Mouse (Mus musculus) midbrain, embryonic 14.5 days (tissue): ENCODE results near the gene Csta1. TPM values are rescaled to one million over a fixed set of nuclear protein-coding genes. Genes with fewer than 3 reads are reported as not detected.
"Not testable (repeated sequence)": the region's sequence is repeated elsewhere in the genome, so short reads cannot be mapped to it uniquely, and the experiment has no call there.

ENCODE experiments used
- ATAC-seq: fragments of 200-750 bp; cut with Nextera tagmentation; 2 replicates; pipeline ENCODE4 v1.8.0; 2017; ENCODE audit warnings: moderate number of reproducible peaks, moderate library complexity; ENCODE audit not compliant: low FRiP score, low TSS enrichment
- DNase-seq: peaks from one replicate; pipeline ENCODE4 v3.0.0-alpha.2; 2015
- H3K27ac ChIP-seq: fragments of 300-500 bp; sonication (generic); replicated peaks from 2 replicates; pipeline ENCODE4 v1.5.1; 2014; ENCODE audit warnings: mild to moderate bottlenecking, low read depth, low read length, moderate library complexity
- H3K27me3 ChIP-seq: fragments of 300-500 bp; sonication (generic); 2 replicates; pipeline ENCODE4 v1.6.1; 2014; ENCODE audit warnings: low read length, control low read depth, mixed read lengths; ENCODE audit not compliant: control insufficient read depth, insufficient read depth
- H3K36me3 ChIP-seq: fragments of 300-500 bp; sonication (generic); 2 replicates; pipeline ENCODE4 v1.6.1; 2014; ENCODE audit warnings: low read length, control low read depth; ENCODE audit not compliant: control insufficient read depth, insufficient read depth
- H3K4me1 ChIP-seq: fragments of 300-500 bp; sonication (generic); 2 replicates; pipeline ENCODE4 v1.6.1; 2014; ENCODE audit warnings: mild to moderate bottlenecking, antibody characterized with exemption, low read length, control low read depth; ENCODE audit not compliant: control insufficient read depth, insufficient read depth
- H3K4me2 ChIP-seq: fragments of 300-500 bp; sonication (generic); 2 replicates; pipeline ENCODE4 v1.6.1; 2014; ENCODE audit warnings: mild to moderate bottlenecking, low read length, moderate library complexity
- H3K4me3 ChIP-seq: fragments of 300-500 bp; sonication (generic); replicated peaks from 2 replicates; pipeline ENCODE4 v1.5.1; 2014; ENCODE audit warnings: low read depth, low read length
- H3K9ac ChIP-seq: fragments of 300-500 bp; sonication (generic); replicated peaks from 2 replicates; pipeline ENCODE4 v1.6.1; 2014; ENCODE audit warnings: mild to moderate bottlenecking, low read length, moderate library complexity
- H3K9me3 ChIP-seq: fragments of 300-500 bp; sonication (generic); 2 replicates; pipeline ENCODE4 v1.6.1; 2016; ENCODE audit warnings: low read length, control low read depth, mixed read lengths; ENCODE audit not compliant: control insufficient read depth
- WGBS: fragments of 180-500 bp; shearing (Covaris S2); extraction: QIAGEN DNeasy Blood & Tissue Kit; methylation state at CpG from one replicate; pipeline ENCODE4 v1.1.7; 2014; 5-methylcytosine and 5-hydroxymethylcytosine counted together
- polyA plus RNA-seq: library from polyadenylated mRNA; unstranded; fragments of >200 nt; fragmentation: Nextera tagmentation; extraction: Ambion mirVana; gene quantifications from 2 replicates; pipeline ENCODE4 v1.2.1, GENCODE M21; 2014

The Csta1 gene
- polyA plus RNA-seq, 1 experiment from 2014 or later: not detected

DNA sequence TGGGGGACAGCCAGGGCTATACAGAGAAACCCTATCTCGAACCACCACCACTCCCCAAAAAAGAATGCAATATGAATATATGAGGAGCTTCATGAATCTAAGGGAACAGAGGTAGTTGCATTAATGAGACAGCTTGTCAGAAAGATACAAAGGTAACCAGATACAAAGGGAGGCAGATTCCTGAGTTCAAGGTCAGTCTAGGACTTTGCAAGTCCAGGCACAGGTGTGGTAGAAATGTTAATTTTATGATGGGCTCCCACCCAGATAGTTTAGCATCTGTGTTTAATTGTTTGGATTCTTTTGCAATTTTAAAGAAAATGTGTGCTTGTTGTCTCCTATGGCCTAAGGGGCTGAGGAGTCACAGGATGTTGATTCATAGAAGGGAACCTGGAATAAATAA lies 28.8 kb downstream of the Csta1 start:
- ATAC-seq: no peak
- Histone ChIP-seq H3K4me3 (no peak overlapping the region), H3K9ac (no peak overlapping the region), H3K4me2 (no peak overlapping the region), H3K36me3 (no peaks in the 10 kb centered on the region), H3K9me3 (no peaks in the 10 kb centered on the region), H3K27ac (no peak overlapping the region), H3K4me1 (no peaks in the 10 kb centered on the region), H3K27me3 (no peaks in the 10 kb centered on the region)
- 87% methylated on average over 1 of the region's 1 CpGs for WGBS
- DNase-seq: no peak

DNA sequence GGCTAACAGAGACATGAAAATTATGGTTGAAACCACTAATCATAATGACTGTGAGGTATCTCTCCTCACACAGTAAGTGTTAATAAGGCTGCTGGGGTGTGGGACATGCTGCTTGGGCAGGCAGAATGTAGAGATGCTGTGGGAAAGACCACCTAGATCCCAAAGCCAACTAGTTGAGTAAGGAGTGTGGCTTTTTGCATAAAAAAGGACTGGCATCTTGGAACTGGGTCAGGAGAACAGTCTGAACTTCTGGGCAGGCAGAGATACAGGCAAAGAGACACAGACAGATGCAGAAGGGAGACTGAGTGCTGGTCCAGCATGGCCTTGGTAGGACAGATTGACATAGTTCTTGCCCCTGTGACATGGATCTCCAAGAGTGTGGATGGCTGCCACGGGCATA lies 29.5 kb downstream of the Csta1 start:
- WGBS: 91% methylated on average over 1 of the region's 1 CpGs
- Histone ChIP-seq H3K9ac (no peak overlapping the region), H3K27me3 (no peaks in the 10 kb centered on the region), H3K27ac (no peak overlapping the region), H3K4me3 (no peak overlapping the region), H3K4me1 (no peaks in the 10 kb centered on the region), H3K4me2 (no peak overlapping the region), H3K9me3 (no peaks in the 10 kb centered on the region), H3K36me3 (no peaks in the 10 kb centered on the region)
- ATAC-seq (no peak), DNase-seq (no peak)

DNA sequence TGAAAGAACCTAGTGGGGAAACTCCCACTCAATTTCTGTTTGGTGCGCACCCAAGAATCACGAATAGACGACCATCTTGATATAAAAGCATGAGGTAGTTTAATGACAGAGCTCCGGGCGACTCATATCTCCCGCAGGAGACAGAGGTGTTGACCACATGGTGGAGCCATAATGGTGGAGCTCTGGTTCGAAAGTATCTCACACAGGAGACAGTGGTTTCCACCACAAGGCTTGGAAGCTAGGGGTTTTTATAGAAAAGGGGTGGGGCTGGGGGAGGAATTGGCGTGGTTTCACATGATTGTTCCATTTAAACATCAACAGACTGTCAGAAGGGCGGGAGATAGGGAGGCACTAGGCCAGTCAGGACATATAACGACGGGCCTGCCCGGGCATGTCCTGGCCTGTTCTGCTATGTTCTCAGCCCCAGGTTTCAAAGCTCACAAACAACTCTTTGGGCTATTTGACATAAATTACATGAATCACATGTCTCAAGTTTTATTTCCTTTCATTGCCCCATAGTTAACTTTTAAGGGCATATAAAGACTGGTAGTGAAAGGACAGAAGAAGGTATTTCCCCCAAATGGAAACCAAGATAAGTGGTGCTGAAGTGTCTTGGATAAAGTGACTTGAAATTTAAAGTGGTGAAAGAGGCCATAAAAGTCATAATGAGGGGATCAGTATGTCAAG lies 33.1 kb downstream of the Csta1 start:
- 96% methylated on average over 12 of the region's 12 CpGs for WGBS
- H3K36me3 ChIP-seq: not testable (repeated sequence)

DNA sequence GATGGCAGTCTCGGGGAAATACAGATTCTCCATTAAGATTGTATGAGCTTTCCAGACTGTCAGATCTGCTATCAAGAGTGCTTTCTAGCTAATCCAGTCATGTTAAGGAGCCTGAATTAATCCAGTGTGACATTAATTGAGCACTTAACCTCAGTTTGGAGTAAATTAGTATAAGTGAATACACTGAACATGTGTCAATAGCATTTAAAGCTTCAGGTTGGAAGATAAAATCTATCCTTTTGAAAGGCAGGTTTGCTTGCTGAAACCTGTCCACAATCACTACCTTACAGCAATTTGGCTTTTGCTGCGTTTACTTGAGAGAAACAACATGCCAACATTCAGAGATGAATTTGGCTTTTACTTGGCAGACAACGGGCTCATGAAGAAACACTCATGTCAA lies 37.0 kb downstream of the Csta1 start:
- no peak overlapping the region for H3K4me2 ChIP-seq
- no peaks in the 10 kb centered on the region for H3K9me3 ChIP-seq
- H3K4me1 ChIP-seq: no peaks in the 10 kb centered on the region
- H3K9ac ChIP-seq: no peak overlapping the region
- no peak overlapping the region for H3K27ac ChIP-seq
- WGBS: 92% methylated on average over 3 of the region's 3 CpGs
- ATAC-seq: no peak
- no peak overlapping the region for H3K4me3 ChIP-seq
- DNase-seq: no peak
- H3K36me3 ChIP-seq: peaks cover 14% of the 10 kb centered on the region; the same call in 1 of the 2 replicates
- H3K27me3 ChIP-seq: no peaks in the 10 kb centered on the region

More for the DNA sequence above, 33.1 kb downstream of the Csta1 start:
- H3K4me1 ChIP-seq, H3K27ac ChIP-seq, H3K9ac ChIP-seq, H3K9me3 ChIP-seq, ATAC-seq, H3K4me2 ChIP-seq, H3K27me3 ChIP-seq, H3K4me3 ChIP-seq, DNase-seq: not testable (repeated sequence)

DNA sequence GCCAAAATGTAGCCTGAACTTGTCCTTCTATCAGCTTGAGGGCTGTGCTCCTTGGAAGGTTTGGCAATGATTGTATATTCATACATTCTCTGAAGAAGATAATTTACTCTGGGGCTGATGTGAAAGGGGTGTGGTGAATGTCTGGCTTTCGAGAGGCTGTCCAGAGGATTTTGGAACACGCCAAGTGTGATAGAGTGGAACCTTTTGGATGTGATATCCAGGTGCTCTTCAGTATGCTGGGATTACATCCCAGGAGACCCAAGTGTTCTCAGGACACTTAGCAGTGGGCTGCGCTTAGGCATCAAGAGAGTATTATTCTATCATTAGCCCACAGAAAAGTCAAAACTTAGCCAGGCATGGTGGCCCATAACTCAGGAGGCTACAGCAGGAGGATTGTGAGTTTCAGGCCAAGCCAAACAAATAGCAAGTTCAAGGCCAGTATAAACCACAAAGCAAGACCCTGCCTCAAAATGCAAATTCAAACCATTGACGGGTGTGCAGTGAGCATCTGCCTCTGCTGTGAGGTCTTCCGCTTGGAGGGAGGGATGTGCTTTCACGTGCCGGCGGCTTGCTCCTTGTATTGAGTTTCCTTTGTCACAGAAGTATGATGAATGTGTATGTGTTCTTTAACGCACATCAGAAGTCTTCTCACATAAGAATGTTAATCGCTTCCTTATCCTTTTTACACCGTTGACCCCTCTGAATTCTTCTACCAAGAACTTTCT lies 40.1 kb downstream of the Csta1 start:
- 87% methylated on average over 11 of the region's 11 CpGs for WGBS
- Histone ChIP-seq H3K4me3 (no peak overlapping the region), H3K9me3 (no peaks in the 10 kb centered on the region), H3K27ac (no peak overlapping the region), H3K9ac (no peak overlapping the region), H3K4me1 (no peaks in the 10 kb centered on the region), H3K27me3 (no peaks in the 10 kb centered on the region), H3K36me3 (peaks cover 33% of the 10 kb centered on the region), H3K4me2 (no peak overlapping the region)
- no peak for ATAC-seq
- no peak for DNase-seq

DNA sequence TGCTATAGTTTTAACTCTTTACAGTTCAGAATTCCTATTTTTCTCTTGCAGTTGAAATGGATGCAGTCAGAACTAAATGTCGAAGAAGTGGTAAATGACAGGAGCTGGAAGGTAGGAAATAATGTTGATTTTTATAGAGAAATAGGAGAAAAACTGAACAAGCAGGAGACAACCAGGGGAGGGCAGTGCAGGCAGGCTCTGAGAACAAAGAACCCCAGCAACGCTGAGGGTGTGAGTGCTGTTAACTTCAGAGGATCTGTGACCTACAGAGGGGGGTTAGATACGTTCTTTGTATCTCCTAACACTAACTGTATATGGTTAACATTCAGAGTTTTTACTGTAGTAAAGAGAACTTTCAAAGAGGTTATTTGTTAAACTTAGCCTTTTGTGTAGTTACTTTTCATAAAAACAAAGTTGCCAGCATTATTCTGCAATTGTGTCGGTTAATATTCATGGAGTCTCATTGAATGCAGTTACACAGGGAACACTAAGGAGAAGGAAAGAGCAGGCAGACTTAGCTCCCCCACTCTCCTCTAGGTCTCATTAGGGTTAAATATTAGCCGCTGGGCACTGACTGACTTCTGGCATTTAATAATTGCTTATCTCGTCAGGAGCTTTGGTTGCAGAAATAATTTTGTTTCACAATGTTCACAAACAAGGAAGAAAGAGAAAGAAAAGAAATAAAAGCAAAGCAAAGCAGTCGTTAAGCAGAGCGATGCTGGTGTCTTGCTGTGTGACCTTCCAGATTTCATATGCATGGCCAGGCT lies 41.0 kb downstream of the Csta1 start:
- no peak overlapping the region for H3K9ac ChIP-seq
- no peak overlapping the region for H3K4me2 ChIP-seq
- no peaks in the 10 kb centered on the region for H3K9me3 ChIP-seq
- DNase-seq (peak; percentile 19), ATAC-seq (no peak)
- H3K27ac ChIP-seq: no peak overlapping the region
- H3K4me1 ChIP-seq: no peaks in the 10 kb centered on the region
- peaks cover 41% of the 10 kb centered on the region for H3K36me3 ChIP-seq
- 83% methylated on average over 8 of the region's 8 CpGs for WGBS
- H3K27me3 ChIP-seq: no peaks in the 10 kb centered on the region
- H3K4me3 ChIP-seq: no peak overlapping the region

DNA sequence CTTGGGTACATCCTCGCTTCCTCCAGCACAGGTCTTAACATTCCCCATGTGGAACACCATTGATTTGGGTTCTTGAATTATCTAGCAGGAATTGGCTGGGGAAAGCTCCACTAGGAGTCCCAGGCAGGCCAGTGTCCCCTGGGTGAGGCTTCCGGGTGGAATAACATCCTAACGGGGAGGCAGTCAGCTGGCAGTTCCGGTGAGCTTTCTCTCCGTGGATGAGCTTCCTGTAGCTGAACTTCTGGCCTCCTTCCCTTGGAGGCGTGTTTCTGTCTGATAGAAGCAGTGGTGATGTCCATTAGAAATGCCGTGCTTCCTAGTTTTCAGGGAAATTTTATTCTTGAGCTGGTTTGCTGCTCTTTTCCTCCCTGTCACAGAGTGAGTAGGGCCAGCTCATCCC lies 42.0 kb downstream of the Csta1 start:
- Histone ChIP-seq H3K4me2 (no peak overlapping the region), H3K36me3 (peaks cover 44% of the 10 kb centered on the region)
- 92% methylated on average over 7 of the region's 7 CpGs for WGBS

DNA sequence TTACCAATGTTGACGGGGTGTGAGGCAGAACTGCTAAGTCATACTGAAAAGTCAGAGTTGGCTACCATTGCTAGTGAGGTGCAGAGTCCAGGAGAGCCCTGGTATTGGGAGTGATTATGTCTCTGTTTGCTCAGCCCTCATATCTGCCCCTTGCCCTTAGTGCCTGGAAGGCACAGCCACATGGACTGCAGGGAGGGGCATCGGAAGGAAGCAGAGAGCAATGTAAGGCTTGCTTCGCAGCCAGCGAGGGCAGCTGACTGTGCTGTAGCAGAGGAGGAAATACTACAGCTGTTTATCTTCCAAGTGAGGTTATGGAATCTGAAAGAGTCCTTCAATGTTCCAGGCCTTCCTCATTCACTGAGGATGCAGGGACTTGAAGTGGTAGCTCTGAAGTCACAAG lies 43.2 kb downstream of the Csta1 start:
- Histone ChIP-seq H3K27ac (no peak overlapping the region), H3K4me1 (no peaks in the 10 kb centered on the region), H3K9me3 (no peaks in the 10 kb centered on the region), H3K4me2 (no peak overlapping the region), H3K36me3 (peaks cover 47% of the 10 kb centered on the region), H3K9ac (no peak overlapping the region), H3K27me3 (no peaks in the 10 kb centered on the region), H3K4me3 (no peak overlapping the region)
- ATAC-seq (no peak), DNase-seq (no peak)
- 96% methylated on average over 4 of the region's 4 CpGs for WGBS

More for the DNA sequence above, 42.0 kb downstream of the Csta1 start:
- Histone ChIP-seq H3K9ac (no peak overlapping the region), H3K4me3 (no peak overlapping the region), H3K4me1 (no peaks in the 10 kb centered on the region), H3K27ac (no peak overlapping the region), H3K27me3 (no peaks in the 10 kb centered on the region), H3K9me3 (no peaks in the 10 kb centered on the region)
- no peak for ATAC-seq
- DNase-seq: no peak
